Mouse (Mus musculus) heart, postnatal 36 days (tissue): Measurements from ENCODE around the gene Il15. TPM values are rescaled to one million over a fixed set of nuclear protein-coding genes. Genes with fewer than 3 reads are reported as not detected.

ENCODE experiments used
- DNase-seq, 2 experiments: peaks; one replicate each; pipeline ENCODE4 v3.0.0; 2021 to 2022
- intact Hi-C: fragments of 180-260 bp; cut with DNase I; formaldehyde crosslinking; loops from one replicate; pipeline ENCODE4 v1.15.1; 2025
- total RNA-seq, 2 experiments: library from RNA; stranded (reverse); gene quantifications; 2 replicates each; pipeline ENCODE4 v1.2.3; 2021

Gene Il15
- total RNA-seq: 10 to 100 TPM; 35.8 to 41.1 TPM

GRCm38 (mm10) chr8:82402686-82403330 lies at the start of gene Il15:
TSS of gene Il15 (minus strand) at chr8:82403222.
- intact Hi-C loops: loop anchor here (5.0 kb wide), 3 partner anchors 51 to 289 kb away; no protein-coding TSS in a partner anchor
- peak; percentile 80 to 87 for DNase-seq

- intact Hi-C loops: no loop called here
- DNase-seq: no peak
Measured at GRCm38 (mm10) chr8:82444897-82445296, 41.9 kb upstream of the Il15 start.

- intact Hi-C loops: no loop called here
- DNase-seq: no peak
Measured at GRCm38 (mm10) chr8:82416587-82417340, 13.7 kb upstream of the Il15 start.

GRCm38 (mm10) chr8:82415485-82415884 lies 12.5 kb upstream of the Il15 start:
- no peak for DNase-seq
- intact Hi-C loops: no loop called here

- no peak for DNase-seq
- intact Hi-C loops: no loop called here
Measured at GRCm38 (mm10) chr8:82410135-82410534, 7.1 kb upstream of the Il15 start.

GRCm38 (mm10) chr8:82407060-82407459 lies 4.0 kb upstream of the Il15 start:
- intact Hi-C loops: no loop called here
- no peak for DNase-seq

- no peak for DNase-seq
- intact Hi-C loops: loop anchor here (5.0 kb wide), 3 partner anchors 52 to 288 kb away; no protein-coding TSS in a partner anchor
Measured at GRCm38 (mm10) chr8:82404068-82404467, 1.0 kb upstream of the Il15 start.

- intact Hi-C loops: loop anchor here (5.0 kb wide), 3 partner anchors 50 to 290 kb away; no protein-coding TSS in a partner anchor
- DNase-seq: peak in 1 of 2 experiments; percentile 71
Measured at GRCm38 (mm10) chr8:82402261-82402685, 749 bp downstream of the Il15 start.

GRCm38 (mm10) chr8:82401490-82401889 lies 1.5 kb downstream of the Il15 start:
- intact Hi-C loops: loop anchor here (5.0 kb wide), 3 partner anchors 49 to 291 kb away; no protein-coding TSS in a partner anchor
- no peak for DNase-seq

GRCm38 (mm10) chr8:82401059-82401458 lies 2.0 kb downstream of the Il15 start:
- DNase-seq: no peak
- intact Hi-C loops: loop anchor here (5.0 kb wide), 3 partner anchors 49 to 291 kb away; no protein-coding TSS in a partner anchor

- no peak for DNase-seq
- intact Hi-C loops: loop anchor here (5.0 kb wide), 3 partner anchors 48 to 292 kb away; no protein-coding TSS in a partner anchor
Measured at GRCm38 (mm10) chr8:82400376-82400775, 2.6 kb downstream of the Il15 start.

- intact Hi-C loops: no loop called here
- no peak for DNase-seq
Measured at GRCm38 (mm10) chr8:82398546-82398945, 4.5 kb downstream of the Il15 start.

GRCm38 (mm10) chr8:82391258-82391657 lies 11.8 kb downstream of the Il15 start:
- DNase-seq: no peak
- intact Hi-C loops: no loop called here

- DNase-seq: no peak
- intact Hi-C loops: no loop called here
Measured at GRCm38 (mm10) chr8:82388356-82388902, 14.6 kb downstream of the Il15 start.

GRCm38 (mm10) chr8:82387614-82388013 lies 15.4 kb downstream of the Il15 start:
- intact Hi-C loops: no loop called here
- no peak for DNase-seq

- no peak for DNase-seq
- intact Hi-C loops: no loop called here
Measured at GRCm38 (mm10) chr8:82385867-82386266, 17.2 kb downstream of the Il15 start.

GRCm38 (mm10) chr8:82384458-82385234 lies 18.4 kb downstream of the Il15 start:
- intact Hi-C loops: no loop called here
- no peak for DNase-seq

GRCm38 (mm10) chr8:82383346-82383745 lies 19.7 kb downstream of the Il15 start:
- intact Hi-C loops: no loop called here
- DNase-seq: no peak

GRCm38 (mm10) chr8:82382316-82382715 lies 20.7 kb downstream of the Il15 start:
- intact Hi-C loops: no loop called here
- DNase-seq: no peak

- intact Hi-C loops: no loop called here
- DNase-seq: no peak
Measured at GRCm38 (mm10) chr8:82374470-82374869, 28.6 kb downstream of the Il15 start.

- intact Hi-C loops: no loop called here
Measured at GRCm38 (mm10) chr8:82372846-82373245, 30.2 kb downstream of the Il15 start.

More at GRCm38 (mm10) chr8:82372846-82373245, 30.2 kb downstream of the Il15 start:
- DNase-seq: no peak
